Mouse (Mus musculus) hindbrain, embryonic 11.5 days (tissue): ENCODE data around the gene Olfr1058. TPM values are rescaled to one million over a fixed set of nuclear protein-coding genes. Genes with fewer than 3 reads are reported as not detected.

ENCODE experiments used
- ATAC-seq: fragments of 200-750 bp; cut with Nextera tagmentation; 2 replicates; pipeline ENCODE4 v1.8.0; 2017; ENCODE audit warnings: mild to moderate bottlenecking, moderate TSS enrichment, moderate library complexity; ENCODE audit not compliant: low FRiP score
- DNase-seq: peaks from one replicate; pipeline ENCODE4 v3.0.0-alpha.2; 2015; ENCODE audit warnings: low spot score
- H3K27ac ChIP-seq: fragments of 300-500 bp; sonication (generic); 2 replicates; pipeline ENCODE4 v1.5.1; 2014; ENCODE audit warnings: mild to moderate bottlenecking, low read depth, low read length
- H3K27me3 ChIP-seq: fragments of 300-500 bp; sonication (generic); 2 replicates; pipeline ENCODE4 v1.6.1; 2014; ENCODE audit warnings: mild to moderate bottlenecking, low read length, moderate library complexity, mixed read lengths; ENCODE audit not compliant: control insufficient read depth, insufficient read depth
- H3K36me3 ChIP-seq: fragments of 300-500 bp; sonication (generic); 2 replicates; pipeline ENCODE4 v1.6.1; 2014; ENCODE audit warnings: mild to moderate bottlenecking, low read length, moderate library complexity, mixed read lengths; ENCODE audit not compliant: control insufficient read depth, insufficient read depth
- H3K4me1 ChIP-seq: fragments of 300-500 bp; sonication (generic); replicated peaks from 2 replicates; pipeline ENCODE4 v1.6.1; 2014; ENCODE audit warnings: low read length, mixed read lengths; ENCODE audit not compliant: control insufficient read depth, insufficient read depth
- H3K4me2 ChIP-seq: fragments of 300-500 bp; sonication (generic); replicated peaks from 2 replicates; pipeline ENCODE4 v1.6.1; 2014; ENCODE audit warnings: mild to moderate bottlenecking, low read depth, low read length
- H3K4me3 ChIP-seq: fragments of 300-500 bp; sonication (generic); 2 replicates; pipeline ENCODE4 v1.5.1; 2014; ENCODE audit warnings: low read depth, low read length
- H3K9ac ChIP-seq: fragments of 300-500 bp; sonication (generic); 2 replicates; pipeline ENCODE4 v1.6.1; 2014; ENCODE audit warnings: low read depth, low read length
- H3K9me3 ChIP-seq: fragments of 300-500 bp; sonication (generic); 2 replicates; pipeline ENCODE4 v1.6.1; 2016; ENCODE audit warnings: low read length; ENCODE audit not compliant: control insufficient read depth
- WGBS: fragments of 180-500 bp; shearing (Covaris S2); extraction: QIAGEN DNeasy Blood & Tissue Kit; methylation state at CpG from one replicate; pipeline ENCODE4 v1.1.7; 2014; 5-methylcytosine and 5-hydroxymethylcytosine counted together
- polyA plus RNA-seq: library from polyadenylated mRNA; unstranded; fragments of >200 nt; fragmentation: Nextera tagmentation; extraction: Ambion mirVana; gene quantifications from 2 replicates; pipeline ENCODE4 v1.2.1, GENCODE M21; 2014

Olfr1058 gene
- polyA plus RNA-seq, 1 experiment from 2014 or later = not detected

DNA sequence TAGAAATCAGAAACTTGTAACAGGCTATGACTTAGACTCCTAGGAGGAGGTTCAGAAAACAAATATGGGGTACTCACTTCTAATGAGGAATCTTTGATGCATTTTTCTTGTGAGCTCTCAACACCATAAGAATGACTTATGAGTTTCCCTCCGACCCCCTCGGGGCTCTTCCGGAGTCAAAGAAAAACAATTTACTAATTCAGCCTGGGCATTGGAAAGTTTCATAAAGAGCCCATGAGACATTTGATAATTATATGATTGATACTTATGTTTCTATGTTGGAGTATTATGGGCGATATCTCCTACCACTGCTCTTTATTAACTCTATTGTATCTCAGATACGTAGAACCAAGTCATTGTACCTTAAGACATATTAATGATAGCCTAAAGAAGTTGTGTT is 38.2 kb downstream of the Olfr1058 start, which contains the start of gene Olfr1055:
Olfr1055 (minus strand) TSS at position 101 of the 400 bp plus-strand sequence.
- Histone ChIP-seq H3K9me3 (no peaks in the 10 kb centered on the region), H3K4me3 (no peak within 1 kb of the TSS), H3K4me2 (no peak within 1 kb of the TSS), H3K9ac (no peak within 1 kb of the TSS), H3K36me3 (no peaks in the 10 kb centered on the region), H3K27me3 (no peaks in the 10 kb centered on the region), H3K27ac (no peak within 1 kb of the TSS), H3K4me1 (no peaks in the 10 kb centered on the region)
- WGBS = 91% methylated on average over 5 of the region's 5 CpGs
- DNase-seq (no peak), ATAC-seq (no peak)

DNA sequence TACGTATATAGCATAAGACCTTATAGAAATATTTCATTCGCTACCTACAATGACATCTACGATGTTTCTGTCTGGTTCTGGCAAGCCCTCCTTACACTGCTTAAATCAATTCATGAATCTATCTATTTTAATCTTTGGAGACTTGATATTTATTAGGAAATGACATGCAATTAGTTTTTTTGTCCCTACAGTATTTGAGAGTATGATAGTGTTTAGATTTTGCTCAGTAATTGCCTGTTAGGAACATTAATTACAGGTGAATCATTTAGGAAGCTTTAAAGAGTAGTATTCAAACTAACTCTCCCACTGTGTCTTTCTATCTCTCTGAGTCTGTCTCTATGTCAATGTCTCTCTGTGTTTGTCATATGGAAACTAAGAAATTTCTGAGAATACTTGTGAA is 53.0 kb downstream of the Olfr1058 start, which contains the start of gene Olfr1054:
Olfr1054 (minus strand) TSS at position 101 of the 400 bp plus-strand sequence.
- H3K4me3 ChIP-seq = no peak within 1 kb of the TSS
- no peaks in the 10 kb centered on the region for H3K4me1 ChIP-seq
- DNase-seq (no peak), ATAC-seq (no peak)
- no peaks in the 10 kb centered on the region for H3K27me3 ChIP-seq
- no peak within 1 kb of the TSS for H3K27ac ChIP-seq
- WGBS = 95% methylated on average over 3 of the region's 3 CpGs
- no peak within 1 kb of the TSS for H3K9ac ChIP-seq
- H3K9me3 ChIP-seq = no peaks in the 10 kb centered on the region
- H3K36me3 ChIP-seq = no peaks in the 10 kb centered on the region
- H3K4me2 ChIP-seq = no peak within 1 kb of the TSS

Other genes starting within 250 kb of the Olfr1058 start
- not detected in 2 replicates for gene Olfr1040, start 241.8 kb downstream of the Olfr1058 start, polyA plus RNA-seq
- not detected in 2 replicates for gene Olfr1042, start 226.7 kb downstream of the Olfr1058 start, polyA plus RNA-seq
- not detected in 2 replicates for gene Olfr1043, start 221.0 kb downstream of the Olfr1058 start, polyA plus RNA-seq
- not detected in 2 replicates for gene Olfr1044, start 210.7 kb downstream of the Olfr1058 start, polyA plus RNA-seq
- not detected in 2 replicates for gene Olfr52, start 202.9 kb downstream of the Olfr1058 start, polyA plus RNA-seq
- gene Olfr1045, start 185.6 kb downstream of the Olfr1058 start, polyA plus RNA-seq = not detected in 2 replicates
- gene Olfr1046, start 169.2 kb downstream of the Olfr1058 start, polyA plus RNA-seq = not detected in 2 replicates
- not detected in 2 replicates for gene Olfr1047, start 157.2 kb downstream of the Olfr1058 start, polyA plus RNA-seq
- not detected in 2 replicates for gene Olfr1048, start 148.3 kb downstream of the Olfr1058 start, polyA plus RNA-seq
- not detected in 2 replicates for gene Olfr1049, start 130.2 kb downstream of the Olfr1058 start, polyA plus RNA-seq
- not detected in 2 replicates for gene Olfr1051, start 109.5 kb downstream of the Olfr1058 start, polyA plus RNA-seq
- gene Olfr1052, start 96.1 kb downstream of the Olfr1058 start, polyA plus RNA-seq = not detected in 2 replicates
- not detected in 2 replicates for gene Olfr1053, start 73.3 kb downstream of the Olfr1058 start, polyA plus RNA-seq
- gene Olfr1054, start 53.1 kb downstream of the Olfr1058 start, polyA plus RNA-seq = not detected in 2 replicates
- gene Olfr1055, start 38.3 kb downstream of the Olfr1058 start, polyA plus RNA-seq = not detected in 2 replicates
- not detected in 2 replicates for gene Olfr1056, start 26.1 kb downstream of the Olfr1058 start, polyA plus RNA-seq
- not detected in 2 replicates for gene Olfr1057, start 10.2 kb downstream of the Olfr1058 start, polyA plus RNA-seq
- not detected in 2 replicates for gene Olfr1061, start 25.5 kb upstream of the Olfr1058 start, polyA plus RNA-seq
- not detected in 2 replicates for gene Olfr1062, start 38.2 kb upstream of the Olfr1058 start, polyA plus RNA-seq
- gene Olfr1065, start 62.0 kb upstream of the Olfr1058 start, polyA plus RNA-seq = not detected in 2 replicates
- not detected in 2 replicates for gene Olfr1066, start 67.7 kb upstream of the Olfr1058 start, polyA plus RNA-seq
- gene Olfr228, start 98.8 kb upstream of the Olfr1058 start, polyA plus RNA-seq = not detected in 2 replicates
- not detected in 2 replicates for gene Olfr1076, start 119.9 kb upstream of the Olfr1058 start, polyA plus RNA-seq
- not detected in 2 replicates for gene Olfr1079, start 153.9 kb upstream of the Olfr1058 start, polyA plus RNA-seq
- gene Olfr1080, start 169.7 kb upstream of the Olfr1058 start, polyA plus RNA-seq = not detected in 2 replicates
- gene Olfr1082, start 210.4 kb upstream of the Olfr1058 start, polyA plus RNA-seq = not detected in 2 replicates